Mouse (Mus musculus): ENCODE data around the gene Tacc3. TPM values are rescaled to one million over a fixed set of nuclear protein-coding genes. Genes with fewer than 3 reads are reported as not detected.

Gene Tacc3
- polyA plus RNA-seq, 1 experiment from 2014 or later, result 12.5 TPM

GRCm38 (mm10) chr5:33651921-33652782 lies 5.8 kb upstream of the Tacc3 start, which contains the start of gene Slbp:
Gene Slbp, minus strand, starts transcription at chr5:33652574.
- Histone ChIP-seq H3K36me3 (ENCODE audit: insufficient read depth, low read length) (peaks cover 7% of the 10 kb centered on the region; the same call in 1 of the 2 replicates), H3K4me2 (replicated peaks; ENCODE audit: low read depth, low read length) (peak within 1 kb of the TSS; percentile 55), H3K9me3 (ENCODE audit: low read length) (no peaks in the 10 kb centered on the region), H3K4me3 (ENCODE audit: low read depth, low read length) (peak within 1 kb of the TSS; percentile 68), H3K4me1 (ENCODE audit: insufficient read depth, low read depth, low read length) (peaks cover 8% of the 10 kb centered on the region), H3K9ac (replicated peaks; ENCODE audit: low read depth) (peak within 1 kb of the TSS; percentile 69), H3K27me3 (replicated peaks; ENCODE audit: insufficient read depth, low read length) (no peaks in the 10 kb centered on the region), H3K27ac (ENCODE audit: low read length) (peak within 1 kb of the TSS; percentile 97)
- ATAC-seq (peak; percentile 97), DNase-seq (ENCODE audit: low spot score) (peak; percentile 99)
- 1% methylated on average over 82 of the region's 82 CpGs for WGBS
- TF ChIP-seq CTCF (IDR thresholded peaks at IDR 0.05), result 0 out of 2 replicates have a peak, but pooled peaks have one; percentile 9
- no peak for TF ChIP-seq EP300 (IDR thresholded peaks at IDR 0.05)

GRCm38 (mm10) chr5:33652783-33653173 lies 5.2 kb upstream of the Tacc3 start:
- no peak overlapping the region for H3K9ac ChIP-seq (replicated peaks; ENCODE audit: low read depth)
- H3K9me3 ChIP-seq (ENCODE audit: low read length), result no peaks in the 10 kb centered on the region
- no peak for DNase-seq (ENCODE audit: low spot score)
- peaks cover 10% of the 10 kb centered on the region for H3K4me1 ChIP-seq (ENCODE audit: insufficient read depth, low read depth, low read length)
- H3K4me2 ChIP-seq (replicated peaks; ENCODE audit: low read depth, low read length), result peak overlapping the region; percentile 55
- TF ChIP-seq EP300 (IDR thresholded peaks at IDR 0.05) (no peak), CTCF (IDR thresholded peaks at IDR 0.05) (no peak)
- peak overlapping the region; percentile 68 for H3K4me3 ChIP-seq (ENCODE audit: low read depth, low read length)
- H3K27me3 ChIP-seq (replicated peaks; ENCODE audit: insufficient read depth, low read length), result no peaks in the 10 kb centered on the region
- WGBS, result 2% methylated on average over 9 of the region's 9 CpGs
- no peak for ATAC-seq
- peaks cover 7% of the 10 kb centered on the region; the same call in 1 of the 2 replicates for H3K36me3 ChIP-seq (ENCODE audit: insufficient read depth, low read length)
- peak overlapping the region; percentile 97; the same call in 1 of the 2 replicates for H3K27ac ChIP-seq (ENCODE audit: low read length)

GRCm38 (mm10) chr5:33654424-33654823 lies 3.5 kb upstream of the Tacc3 start:
- no peak for DNase-seq (ENCODE audit: low spot score)
- no peak overlapping the region for H3K9ac ChIP-seq (replicated peaks; ENCODE audit: low read depth)

GRCm38 (mm10) chr5:33655251-33655840 lies 2.6 kb upstream of the Tacc3 start:
- Histone ChIP-seq H3K4me1 (ENCODE audit: insufficient read depth, low read depth, low read length) (peaks cover 10% of the 10 kb centered on the region), H3K9ac (replicated peaks; ENCODE audit: low read depth) (no peak overlapping the region), H3K27me3 (replicated peaks; ENCODE audit: insufficient read depth, low read length) (no peaks in the 10 kb centered on the region), H3K4me2 (replicated peaks; ENCODE audit: low read depth, low read length) (no peak overlapping the region), H3K4me3 (ENCODE audit: low read depth, low read length) (no peak overlapping the region), H3K36me3 (ENCODE audit: insufficient read depth, low read length) (peaks cover 7% of the 10 kb centered on the region; the same call in 1 of the 2 replicates), H3K27ac (ENCODE audit: low read length) (no peak overlapping the region), H3K9me3 (ENCODE audit: low read length) (no peaks in the 10 kb centered on the region)
- WGBS, result 91% methylated on average over 10 of the region's 10 CpGs
- TF ChIP-seq EP300 (IDR thresholded peaks at IDR 0.05), result no peak
- no peak for TF ChIP-seq CTCF (IDR thresholded peaks at IDR 0.05)
- ATAC-seq (no peak), DNase-seq (ENCODE audit: low spot score) (no peak)

More at GRCm38 (mm10) chr5:33654424-33654823, 3.5 kb upstream of the Tacc3 start:
- Histone ChIP-seq H3K4me2 (replicated peaks; ENCODE audit: low read depth, low read length) (no peak overlapping the region), H3K9me3 (ENCODE audit: low read length) (no peaks in the 10 kb centered on the region), H3K27ac (ENCODE audit: low read length) (no peak overlapping the region), H3K4me1 (ENCODE audit: insufficient read depth, low read depth, low read length) (peaks cover 10% of the 10 kb centered on the region), H3K4me3 (ENCODE audit: low read depth, low read length) (no peak overlapping the region), H3K27me3 (replicated peaks; ENCODE audit: insufficient read depth, low read length) (no peaks in the 10 kb centered on the region), H3K36me3 (ENCODE audit: insufficient read depth, low read length) (peaks cover 7% of the 10 kb centered on the region; the same call in 1 of the 2 replicates)
- 91% methylated on average over 13 of the region's 13 CpGs for WGBS
- TF ChIP-seq CTCF (IDR thresholded peaks at IDR 0.05) (no peak), EP300 (IDR thresholded peaks at IDR 0.05) (no peak)
- no peak for ATAC-seq

GRCm38 (mm10) chr5:33656739-33657138 lies 1.2 kb upstream of the Tacc3 start:
- DNase-seq (ENCODE audit: low spot score), result no peak
- TF ChIP-seq CTCF (IDR thresholded peaks at IDR 0.05) (no peak), EP300 (IDR thresholded peaks at IDR 0.05) (no peak)

GRCm38 (mm10) chr5:33657251-33657786 lies 609 bp upstream of the Tacc3 start:
- Histone ChIP-seq H3K27me3 (replicated peaks; ENCODE audit: insufficient read depth, low read length) (no peaks in the 10 kb centered on the region), H3K4me1 (ENCODE audit: insufficient read depth, low read depth, low read length) (peaks cover 10% of the 10 kb centered on the region), H3K36me3 (ENCODE audit: insufficient read depth, low read length) (peaks cover 7% of the 10 kb centered on the region; the same call in 1 of the 2 replicates), H3K27ac (ENCODE audit: low read length) (peak overlapping the region; percentile 77), H3K9ac (replicated peaks; ENCODE audit: low read depth) (peak overlapping the region; percentile 52), H3K9me3 (ENCODE audit: low read length) (no peaks in the 10 kb centered on the region), H3K4me3 (ENCODE audit: low read depth, low read length) (peak overlapping the region; percentile 67), H3K4me2 (replicated peaks; ENCODE audit: low read depth, low read length) (peak overlapping the region; percentile 83)
- ATAC-seq (peak; percentile 22), DNase-seq (ENCODE audit: low spot score) (peak; percentile 79)
- under 1% methylated on average over 32 of the region's 32 CpGs for whole genome bisulfite sequencing
- TF ChIP-seq CTCF (IDR thresholded peaks at IDR 0.05), result 0 out of 2 replicates have a peak, but pooled peaks have one; percentile 7
- no peak for TF ChIP-seq EP300 (IDR thresholded peaks at IDR 0.05)

More at GRCm38 (mm10) chr5:33656739-33657138, 1.2 kb upstream of the Tacc3 start:
- Histone ChIP-seq H3K9ac (replicated peaks; ENCODE audit: low read depth) (peak overlapping the region; percentile 52; the same call in 1 of the 2 replicates), H3K4me1 (ENCODE audit: insufficient read depth, low read depth, low read length) (peaks cover 10% of the 10 kb centered on the region), H3K36me3 (ENCODE audit: insufficient read depth, low read length) (peaks cover 7% of the 10 kb centered on the region; the same call in 1 of the 2 replicates), H3K9me3 (ENCODE audit: low read length) (no peaks in the 10 kb centered on the region), H3K27me3 (replicated peaks; ENCODE audit: insufficient read depth, low read length) (no peaks in the 10 kb centered on the region), H3K27ac (ENCODE audit: low read length) (peak overlapping the region; percentile 77; the same call in 1 of the 2 replicates), H3K4me3 (ENCODE audit: low read depth, low read length) (peak overlapping the region; percentile 67), H3K4me2 (replicated peaks; ENCODE audit: low read depth, low read length) (peak overlapping the region; percentile 83)
- ATAC-seq, result no peak
- 33% methylated on average over 1 of the region's 1 CpGs for WGBS

All from lung, postnatal 0 days (tissue).